Mouse (Mus musculus): ENCODE measurements around the gene Mvb12b. TPM values are rescaled to one million over a fixed set of nuclear protein-coding genes. Genes with fewer than 3 reads are reported as not detected.

Mvb12b gene
- polyA plus RNA-seq, 1 experiment from 2014 or later, result 16.6 TPM

GRCm38 (mm10) chr2:33713580-33714260 lies 174.0 kb downstream of the Mvb12b start:
- Histone ChIP-seq H3K9me3 (replicated peaks) (no peaks in the 10 kb centered on the region), H3K4me2 (no peak overlapping the region), H3K27ac (ENCODE audit: poor library complexity, severe bottlenecking) (no peak overlapping the region), H3K36me3 (no peaks in the 10 kb centered on the region), H3K4me1 (replicated peaks) (peaks cover 21% of the 10 kb centered on the region), H3K27me3 (replicated peaks) (peaks cover 57% of the 10 kb centered on the region), H3K4me3 (no peak overlapping the region), H3K9ac (no peak overlapping the region)
- WGBS, result 30% methylated on average over 12 of the region's 12 CpGs
- no peak for ATAC-seq (ENCODE audit: insufficient number of reproducible peaks, low FRiP score)

DNA sequence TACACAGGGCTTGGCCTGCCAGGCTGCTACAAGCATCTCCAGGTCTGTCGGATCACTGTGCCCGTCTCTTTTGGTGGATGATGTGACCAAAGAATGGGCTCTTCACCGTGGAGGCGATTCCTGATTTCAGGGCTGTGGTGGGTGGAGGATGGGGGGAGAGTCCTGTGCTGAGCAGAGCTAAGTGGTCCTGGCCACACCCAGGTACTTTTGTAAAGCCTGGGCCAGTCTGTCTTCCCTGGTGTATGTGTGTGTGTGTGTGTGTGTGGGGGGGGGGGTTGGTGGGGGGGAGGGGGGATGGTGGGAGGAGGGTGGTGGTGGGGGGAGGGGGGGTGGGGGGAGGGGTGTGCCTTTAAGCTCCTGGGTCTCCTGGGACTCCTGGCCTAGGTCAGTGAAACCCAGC lies 174.9 kb downstream of the Mvb12b start:
- H3K4me2 ChIP-seq, result no peak overlapping the region
- WGBS, result 29% methylated on average over 4 of the region's 4 CpGs
- H3K27ac ChIP-seq (ENCODE audit: poor library complexity, severe bottlenecking), result no peak overlapping the region
- H3K36me3 ChIP-seq, result no peaks in the 10 kb centered on the region
- H3K4me3 ChIP-seq, result no peak overlapping the region
- peaks cover 57% of the 10 kb centered on the region for H3K27me3 ChIP-seq (replicated peaks)
- H3K9ac ChIP-seq, result no peak overlapping the region
- peaks cover 21% of the 10 kb centered on the region for H3K4me1 ChIP-seq (replicated peaks)
- H3K9me3 ChIP-seq (replicated peaks), result no peaks in the 10 kb centered on the region
- no peak for ATAC-seq (ENCODE audit: insufficient number of reproducible peaks, low FRiP score)

DNA sequence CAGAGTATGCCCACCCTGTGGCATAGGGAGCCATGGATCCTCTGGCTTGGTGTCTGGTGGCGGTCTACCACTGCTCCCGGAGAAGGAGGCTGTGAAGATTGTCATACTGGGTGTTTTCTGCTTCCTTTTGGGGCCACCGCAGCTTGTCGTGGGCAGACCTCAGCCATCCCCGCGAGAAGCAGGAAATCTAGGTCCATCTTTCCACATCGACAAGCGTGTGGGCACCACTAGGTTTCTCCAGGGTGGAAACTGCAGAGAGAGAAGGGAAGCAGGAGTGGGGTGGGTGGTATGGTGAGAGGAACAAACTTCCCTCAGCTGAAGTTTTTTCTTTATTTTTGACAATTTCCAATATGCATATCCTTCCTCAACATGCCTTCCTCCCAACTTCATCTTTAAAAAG lies 178.9 kb downstream of the Mvb12b start:
- no peak for ATAC-seq (ENCODE audit: insufficient number of reproducible peaks, low FRiP score)
- peaks cover 19% of the 10 kb centered on the region for H3K4me1 ChIP-seq (replicated peaks)
- H3K9ac ChIP-seq, result no peak overlapping the region
- H3K9me3 ChIP-seq (replicated peaks), result no peaks in the 10 kb centered on the region
- H3K36me3 ChIP-seq, result no peaks in the 10 kb centered on the region
- H3K27ac ChIP-seq (ENCODE audit: poor library complexity, severe bottlenecking), result no peak overlapping the region
- no peak overlapping the region for H3K4me2 ChIP-seq
- peaks cover 59% of the 10 kb centered on the region for H3K27me3 ChIP-seq (replicated peaks)
- WGBS, result 78% methylated on average over 8 of the region's 8 CpGs
- no peak overlapping the region for H3K4me3 ChIP-seq

DNA sequence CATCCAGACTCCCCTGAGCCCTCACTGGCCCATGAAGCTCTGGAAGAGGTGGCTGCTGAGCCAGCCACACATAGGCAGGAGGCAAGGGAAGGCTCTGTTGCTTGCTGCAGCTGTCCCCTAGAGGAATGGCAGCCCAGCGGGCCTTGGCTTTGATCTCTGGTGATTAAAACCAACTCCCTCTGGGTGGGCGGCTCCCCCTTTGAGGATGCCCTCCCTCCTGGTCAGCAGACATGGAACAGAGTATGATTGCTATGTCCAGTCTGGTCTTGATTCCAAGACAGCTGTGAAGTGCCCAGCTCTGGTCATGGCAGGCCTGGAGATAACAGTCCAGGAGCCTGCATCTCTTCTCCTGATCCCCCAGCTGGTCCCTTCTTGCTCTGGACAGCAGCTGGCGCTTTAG lies 179.7 kb downstream of the Mvb12b start:
- peaks cover 61% of the 10 kb centered on the region for H3K27me3 ChIP-seq (replicated peaks)
- no peaks in the 10 kb centered on the region for H3K9me3 ChIP-seq (replicated peaks)
- WGBS, result 25% methylated on average over 3 of the region's 3 CpGs
- H3K4me2 ChIP-seq, result no peak overlapping the region
- H3K36me3 ChIP-seq, result no peaks in the 10 kb centered on the region
- H3K27ac ChIP-seq (ENCODE audit: poor library complexity, severe bottlenecking), result no peak overlapping the region
- peaks cover 14% of the 10 kb centered on the region for H3K4me1 ChIP-seq (replicated peaks)
- ATAC-seq (ENCODE audit: insufficient number of reproducible peaks, low FRiP score), result no peak
- H3K9ac ChIP-seq, result no peak overlapping the region
- no peak overlapping the region for H3K4me3 ChIP-seq

DNA sequence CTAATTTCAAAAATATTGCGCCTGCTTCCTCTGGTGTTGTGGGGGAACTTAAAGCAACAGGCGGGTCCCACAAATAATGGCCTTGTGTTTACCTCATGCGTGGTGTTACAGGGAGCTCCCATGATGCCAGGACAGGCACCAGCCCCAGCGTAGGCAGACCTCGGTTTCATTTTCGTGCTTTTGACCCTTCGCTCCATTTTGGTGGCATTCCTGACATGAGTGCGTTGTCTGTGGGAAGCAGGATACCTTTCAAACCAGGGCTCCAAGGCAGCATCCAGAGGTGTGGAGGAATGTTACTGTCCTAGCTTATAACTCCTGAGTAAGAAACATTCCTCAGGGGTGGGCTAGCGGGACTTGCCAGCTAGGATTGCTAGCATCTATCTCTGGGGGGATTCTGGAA lies 181.3 kb downstream of the Mvb12b start:
- no peaks in the 10 kb centered on the region for H3K36me3 ChIP-seq
- H3K27me3 ChIP-seq (replicated peaks), result peaks cover 64% of the 10 kb centered on the region
- H3K4me2 ChIP-seq, result no peak overlapping the region
- H3K27ac ChIP-seq (ENCODE audit: poor library complexity, severe bottlenecking), result no peak overlapping the region
- no peak overlapping the region for H3K4me3 ChIP-seq
- peaks cover 13% of the 10 kb centered on the region for H3K4me1 ChIP-seq (replicated peaks)
- no peaks in the 10 kb centered on the region for H3K9me3 ChIP-seq (replicated peaks)
- no peak for ATAC-seq (ENCODE audit: insufficient number of reproducible peaks, low FRiP score)
- H3K9ac ChIP-seq, result no peak overlapping the region
- 70% methylated on average over 9 of the region's 9 CpGs for WGBS

DNA sequence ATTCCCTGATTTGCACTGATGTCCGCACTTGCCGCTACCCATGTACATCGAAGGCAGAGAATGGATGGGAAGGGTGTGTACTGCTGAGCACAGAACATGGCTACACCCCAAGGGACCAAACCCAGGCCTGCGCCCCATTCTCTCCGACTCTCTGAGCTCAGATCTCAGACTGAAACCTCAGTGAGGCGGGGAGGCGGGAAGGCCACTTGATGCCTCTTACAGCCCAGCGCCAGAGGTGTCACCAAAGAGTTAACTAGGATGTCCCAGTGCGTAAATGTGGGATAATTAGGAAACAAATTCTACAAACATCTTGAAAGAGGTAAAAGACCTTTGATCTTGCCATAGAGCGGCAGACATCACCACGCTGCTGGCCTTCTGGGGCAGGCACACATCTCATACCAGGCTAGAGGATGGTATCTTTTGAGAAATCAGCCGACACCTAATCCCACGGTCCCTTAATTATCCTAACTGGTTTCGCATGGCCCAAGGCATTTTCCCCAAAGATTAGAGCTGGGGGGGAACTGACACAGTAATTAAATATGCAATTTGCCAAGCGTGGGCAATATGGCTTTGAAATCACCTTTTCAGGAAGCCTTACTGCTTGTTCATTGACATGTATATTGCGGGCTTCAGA lies 181.9 kb downstream of the Mvb12b start:
- Histone ChIP-seq H3K9me3 (replicated peaks) (no peaks in the 10 kb centered on the region), H3K4me3 (no peak overlapping the region), H3K27me3 (replicated peaks) (peaks cover 70% of the 10 kb centered on the region), H3K27ac (ENCODE audit: poor library complexity, severe bottlenecking) (no peak overlapping the region), H3K9ac (no peak overlapping the region), H3K36me3 (no peaks in the 10 kb centered on the region), H3K4me1 (replicated peaks) (peaks cover 13% of the 10 kb centered on the region), H3K4me2 (no peak overlapping the region)
- WGBS, result 38% methylated on average over 16 of the region's 16 CpGs
- no peak for ATAC-seq (ENCODE audit: insufficient number of reproducible peaks, low FRiP score)

- Histone ChIP-seq H3K36me3 (no peaks in the 10 kb centered on the region), H3K27ac (ENCODE audit: poor library complexity, severe bottlenecking) (no peak overlapping the region), H3K9ac (no peak overlapping the region), H3K9me3 (replicated peaks) (peaks cover 4% of the 10 kb centered on the region; the same call in 1 of the 2 replicates), H3K4me1 (replicated peaks) (peaks cover 10% of the 10 kb centered on the region), H3K4me2 (no peak overlapping the region), H3K27me3 (replicated peaks) (peaks cover 71% of the 10 kb centered on the region), H3K4me3 (no peak overlapping the region)
- no peak; the same call in 1 of the 2 replicates for ATAC-seq (ENCODE audit: insufficient number of reproducible peaks, low FRiP score)
- WGBS, result 53% methylated on average over 5 of the region's 5 CpGs
These were observed 184.5 kb downstream of the Mvb12b start for GRCm38 (mm10) chr2:33703286-33703685.

DNA sequence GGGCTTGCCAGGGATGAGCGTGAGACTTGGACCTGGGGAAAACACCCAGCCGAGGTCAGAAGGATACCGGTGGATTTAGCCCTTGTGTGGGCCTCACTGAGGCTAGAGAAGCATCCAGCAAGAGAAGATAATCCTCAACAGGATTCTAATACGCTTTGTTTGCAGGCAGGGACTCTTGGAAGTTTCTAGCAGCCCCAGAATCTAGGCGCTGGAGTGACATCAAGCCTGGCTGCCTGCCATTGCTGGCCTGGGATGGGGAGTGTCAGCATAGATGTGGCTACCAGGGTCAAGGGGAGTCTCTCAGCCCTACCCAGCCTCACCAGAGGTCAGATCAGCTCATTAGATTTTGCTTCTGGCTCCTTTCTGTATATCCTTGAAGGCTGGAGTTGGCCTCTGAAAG lies 185.0 kb downstream of the Mvb12b start:
- Histone ChIP-seq H3K27me3 (replicated peaks) (peaks cover 65% of the 10 kb centered on the region), H3K27ac (ENCODE audit: poor library complexity, severe bottlenecking) (no peak overlapping the region), H3K4me2 (no peak overlapping the region), H3K4me3 (no peak overlapping the region), H3K9ac (no peak overlapping the region), H3K36me3 (no peaks in the 10 kb centered on the region), H3K9me3 (replicated peaks) (peaks cover 4% of the 10 kb centered on the region; the same call in 1 of the 2 replicates), H3K4me1 (replicated peaks) (peaks cover 5% of the 10 kb centered on the region; the same call in 1 of the 2 replicates)
- ATAC-seq (ENCODE audit: insufficient number of reproducible peaks, low FRiP score), result no peak
- WGBS, result 62% methylated on average over 5 of the region's 5 CpGs

DNA sequence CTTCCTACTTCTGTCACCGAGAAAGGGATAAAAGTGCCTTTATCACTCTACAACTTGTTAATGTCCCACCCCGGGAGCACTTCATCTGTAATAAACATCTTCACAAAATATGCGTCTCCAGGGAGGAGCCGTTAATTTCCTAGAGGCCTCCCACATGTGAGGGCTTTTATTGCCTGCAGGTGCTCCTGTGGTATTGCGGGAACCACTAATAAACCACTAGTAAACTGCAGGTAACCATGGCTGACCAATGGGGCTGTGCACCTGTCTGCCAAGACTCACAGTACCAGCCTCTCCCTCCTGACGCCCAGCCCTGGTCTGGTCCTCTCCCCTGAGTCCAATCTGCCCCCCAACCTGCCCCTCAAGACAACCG lies 186.3 kb downstream of the Mvb12b start:
- Histone ChIP-seq H3K9ac (no peak overlapping the region), H3K9me3 (replicated peaks) (peaks cover 14% of the 10 kb centered on the region), H3K4me3 (no peak overlapping the region), H3K27ac (ENCODE audit: poor library complexity, severe bottlenecking) (no peak overlapping the region), H3K27me3 (replicated peaks) (peaks cover 52% of the 10 kb centered on the region), H3K4me2 (no peak overlapping the region), H3K4me1 (replicated peaks) (0 out of 2 replicates have a peak, but pooled peaks cover 3% of the 10 kb centered on the region), H3K36me3 (no peaks in the 10 kb centered on the region)
- WGBS, result 58% methylated on average over 7 of the region's 7 CpGs
- no peak for ATAC-seq (ENCODE audit: insufficient number of reproducible peaks, low FRiP score)

DNA sequence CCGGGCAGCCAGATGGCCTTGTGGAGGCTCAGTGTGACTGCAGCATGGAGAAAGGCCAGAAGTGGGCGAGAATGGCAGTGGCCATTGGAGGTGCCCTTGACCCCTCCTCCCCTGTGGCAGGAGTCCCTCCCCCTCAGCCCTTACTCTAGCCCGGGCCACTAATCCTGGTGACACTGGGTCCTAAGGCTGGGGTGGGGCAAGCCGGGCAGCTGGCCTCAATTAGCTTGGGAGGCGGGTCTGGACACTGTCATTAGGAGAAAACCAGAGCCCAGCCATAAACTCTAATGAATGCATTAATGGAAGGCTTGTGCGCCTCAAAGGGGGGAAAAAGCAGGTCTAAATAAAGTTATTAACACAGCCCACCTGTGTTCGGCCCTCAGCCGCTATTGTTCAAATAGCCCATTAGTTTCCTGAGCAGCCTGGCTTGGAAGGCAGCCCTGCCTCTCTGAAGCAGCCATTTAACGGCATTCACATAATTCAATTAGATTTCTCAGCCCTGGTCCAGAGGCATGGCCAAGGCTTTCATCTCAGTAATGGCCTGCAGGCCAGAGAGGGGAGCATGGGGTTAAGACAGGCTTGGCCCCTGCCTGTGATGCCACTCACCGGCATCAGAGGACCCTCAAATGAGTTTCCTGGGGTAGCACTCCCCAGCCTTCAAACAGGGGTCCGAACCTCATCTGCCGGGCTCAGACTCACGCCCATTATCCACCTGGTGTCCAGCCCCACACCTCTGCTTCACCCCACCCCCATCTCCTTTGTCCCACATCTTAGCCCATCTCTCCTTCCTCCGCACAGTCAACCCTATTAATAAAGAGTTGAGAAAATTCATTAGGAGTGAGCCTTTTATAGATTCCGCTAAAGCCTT lies 186.9 kb downstream of the Mvb12b start:
- Histone ChIP-seq H3K4me3 (no peak overlapping the region), H3K27ac (ENCODE audit: poor library complexity, severe bottlenecking) (no peak overlapping the region), H3K9me3 (replicated peaks) (peaks cover 17% of the 10 kb centered on the region), H3K4me2 (no peak overlapping the region), H3K9ac (no peak overlapping the region), H3K36me3 (no peaks in the 10 kb centered on the region), H3K4me1 (replicated peaks) (0 out of 2 replicates have a peak, but pooled peaks cover 3% of the 10 kb centered on the region), H3K27me3 (replicated peaks) (peaks cover 46% of the 10 kb centered on the region)
- ATAC-seq (ENCODE audit: insufficient number of reproducible peaks, low FRiP score), result no peak
- WGBS, result 49% methylated on average over 15 of the region's 15 CpGs

GRCm38 (mm10) chr2:33698898-33699297 lies 188.8 kb downstream of the Mvb12b start:
- WGBS, result 68% methylated on average over 3 of the region's 3 CpGs
- peaks cover 36% of the 10 kb centered on the region for H3K27me3 ChIP-seq (replicated peaks)
- no peak for ATAC-seq (ENCODE audit: insufficient number of reproducible peaks, low FRiP score)
- no peak overlapping the region for H3K9ac ChIP-seq
- no peak overlapping the region for H3K4me2 ChIP-seq
- H3K4me1 ChIP-seq (replicated peaks), result 0 out of 2 replicates have a peak, but pooled peaks cover 3% of the 10 kb centered on the region
- peaks cover 19% of the 10 kb centered on the region for H3K9me3 ChIP-seq (replicated peaks)
- no peak overlapping the region for H3K27ac ChIP-seq (ENCODE audit: poor library complexity, severe bottlenecking)
- H3K4me3 ChIP-seq, result no peak overlapping the region
- no peaks in the 10 kb centered on the region for H3K36me3 ChIP-seq

Data from heart, embryonic 12.5 days (tissue).